Mouse (Mus musculus): Measurements from ENCODE around the gene Mrps2. TPM values are rescaled to one million over a fixed set of nuclear protein-coding genes. Genes with fewer than 3 reads are reported as not detected.
"Not testable (repeated sequence)": the region's sequence is repeated elsewhere in the genome, so short reads cannot be mapped to it uniquely, and the experiment has no call there.

The Mrps2 gene
- polyA plus RNA-seq, 1 experiment, result 19.9 TPM

DNA sequence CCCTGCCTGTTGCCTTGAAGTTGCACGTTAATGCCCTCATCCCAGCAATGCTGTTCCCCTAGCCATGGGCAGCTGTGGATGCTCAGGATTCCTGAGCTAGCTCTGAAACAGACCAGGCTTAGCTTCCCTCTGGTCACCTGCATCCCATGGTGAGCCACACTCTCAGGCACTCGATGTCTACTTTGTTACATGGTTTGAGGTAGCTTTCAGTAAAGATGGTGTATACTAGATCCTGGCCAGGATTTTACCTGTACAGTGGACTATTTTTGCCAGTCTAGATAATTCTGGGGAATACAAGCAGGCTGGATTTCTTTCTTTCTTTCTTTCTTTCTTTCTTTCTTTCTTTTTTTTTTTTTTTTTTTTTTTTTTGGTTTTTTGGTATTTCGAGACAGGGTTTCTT lies 37.9 kb downstream of the Mrps2 start, which contains the start of gene Gm10134:
Gene Gm10134 (plus strand): TSS at position 301 of the 400 bp plus-strand sequence.
- H3K36me3 ChIP-seq (ENCODE audit: control insufficient read depth, insufficient read depth, low read length), result no peaks in the 10 kb centered on the region
- TF ChIP-seq POLR2A (IDR thresholded peaks at IDR 0.05; ENCODE audit: low read depth, low read length) (no peak), CTCF (IDR thresholded peaks at IDR 0.05; ENCODE audit: extremely low read depth, insufficient read depth, insufficient read length, insufficient replicate concordance) (no peak)
- no peak within 1 kb of the TSS for H3K27ac ChIP-seq (ENCODE audit: insufficient read depth, low read length)
- 76% methylated on average over 3 of the region's 3 CpGs for WGBS
- DNase-seq (ENCODE audit: low read depth in 1 of 2, low spot score in 2 of 2), result no peak
- no peak within 1 kb of the TSS for H3K4me3 ChIP-seq (ENCODE audit: extremely low read depth, insufficient read depth, insufficient read length)
- H3K4me1 ChIP-seq (ENCODE audit: control insufficient read depth, insufficient read depth, insufficient read length), result no peaks in the 10 kb centered on the region
- H3K27me3 ChIP-seq (ENCODE audit: control insufficient read depth, insufficient read depth, low read length), result no peaks in the 10 kb centered on the region

DNA sequence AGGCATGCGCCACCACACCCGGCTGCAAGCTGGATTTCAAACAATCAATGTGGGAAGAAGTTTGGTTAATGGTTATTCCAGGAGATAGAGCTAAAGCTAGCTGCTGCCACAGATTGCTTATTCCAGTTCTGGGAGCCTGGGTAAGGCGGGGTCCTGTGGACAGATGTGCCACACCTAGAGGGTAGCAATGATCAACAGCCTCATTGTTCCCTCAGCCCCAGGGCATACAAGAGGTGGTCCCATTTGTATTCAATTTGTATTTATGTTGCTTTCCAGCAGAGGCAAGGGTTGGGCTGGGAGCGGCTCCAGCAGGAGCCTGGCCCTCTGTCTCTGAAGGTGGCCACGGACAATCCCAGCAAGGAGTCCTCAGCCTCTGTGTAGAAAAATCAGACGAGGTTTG lies 38.4 kb downstream of the Mrps2 start:
- TF ChIP-seq CTCF (IDR thresholded peaks at IDR 0.05; ENCODE audit: extremely low read depth, insufficient read depth, insufficient read length, insufficient replicate concordance) (no peak), POLR2A (IDR thresholded peaks at IDR 0.05; ENCODE audit: low read depth, low read length) (no peak)
- DNase-seq (ENCODE audit: low read depth in 1 of 2, low spot score in 2 of 2), result no peak
- H3K36me3 ChIP-seq (ENCODE audit: control insufficient read depth, insufficient read depth, low read length), result no peaks in the 10 kb centered on the region
- no peaks in the 10 kb centered on the region for H3K4me1 ChIP-seq (ENCODE audit: control insufficient read depth, insufficient read depth, insufficient read length)
- H3K27me3 ChIP-seq (ENCODE audit: control insufficient read depth, insufficient read depth, low read length), result no peaks in the 10 kb centered on the region
- no peak overlapping the region for H3K4me3 ChIP-seq (ENCODE audit: extremely low read depth, insufficient read depth, insufficient read length)
- WGBS, result 85% methylated on average over 6 of the region's 6 CpGs
- H3K27ac ChIP-seq (ENCODE audit: insufficient read depth, low read length), result no peak overlapping the region

DNA sequence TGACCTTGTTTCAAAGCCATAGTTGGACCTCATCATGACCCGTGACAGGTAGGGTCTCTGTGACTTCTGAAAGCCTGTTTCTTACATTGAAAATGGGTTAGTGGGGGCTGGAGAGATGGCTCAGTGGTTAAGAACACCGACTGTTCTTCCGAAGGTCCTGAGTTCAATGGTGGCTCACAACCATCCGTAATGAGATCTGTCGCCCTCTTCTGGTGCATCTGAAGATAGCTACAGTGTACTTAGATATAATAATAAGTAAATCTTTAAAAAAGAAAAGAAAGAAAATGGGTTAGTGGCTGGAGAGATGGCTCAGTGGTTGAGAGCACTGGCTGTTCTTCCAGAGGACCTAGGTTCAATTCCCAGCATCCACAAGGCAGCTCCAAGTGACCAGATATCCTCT lies 43.7 kb downstream of the Mrps2 start:
- H3K4me3 ChIP-seq (ENCODE audit: extremely low read depth, insufficient read depth, insufficient read length); H3K36me3 ChIP-seq (ENCODE audit: control insufficient read depth, insufficient read depth, low read length); H3K27ac ChIP-seq (ENCODE audit: insufficient read depth, low read length); H3K27me3 ChIP-seq (ENCODE audit: control insufficient read depth, insufficient read depth, low read length): not testable (repeated sequence)
- 51% methylated on average over 5 of the region's 5 CpGs for WGBS
- peaks cover 19% of the 10 kb centered on the region; the same call in 1 of the 2 replicates for H3K4me1 ChIP-seq (ENCODE audit: control insufficient read depth, insufficient read depth, insufficient read length)
- peak in 1 of 2 experiments; percentile 1 for DNase-seq (ENCODE audit: low read depth in 1 of 2, low spot score in 2 of 2)

DNA sequence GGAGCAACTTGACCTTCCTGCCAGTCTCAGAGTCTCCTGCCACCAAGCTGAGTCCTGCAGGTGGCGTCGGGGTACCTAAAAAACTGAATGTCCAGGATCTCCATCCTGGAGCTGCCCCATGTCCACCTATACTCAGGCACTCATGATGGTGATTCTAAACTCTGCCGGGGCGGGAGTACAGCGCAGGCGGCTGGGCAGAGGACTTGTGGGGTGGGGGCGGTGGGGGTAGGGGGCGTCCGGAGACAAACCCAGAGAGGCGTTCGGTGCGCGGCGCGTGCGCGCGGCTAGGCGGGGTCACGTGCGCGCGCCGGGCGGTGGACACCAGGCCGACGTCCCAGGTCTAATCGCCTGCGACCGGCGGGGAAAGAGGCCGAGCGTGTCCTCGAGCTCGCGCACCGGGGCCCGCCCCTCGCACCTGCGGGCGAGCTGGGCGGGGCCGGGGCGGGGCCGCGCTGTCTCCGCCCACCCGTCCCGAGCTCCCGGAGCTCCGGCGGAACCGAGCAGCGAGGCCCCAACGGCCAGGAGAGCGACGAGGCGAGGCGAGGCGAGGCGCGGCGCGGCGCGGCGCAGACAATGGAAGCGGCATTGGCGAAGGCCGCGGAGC lies 45.0 kb downstream of the Mrps2 start, which contains the start of gene Ralgds:
Gene Ralgds (plus strand): TSS at position 328 of the 604 bp plus-strand sequence.
- Histone ChIP-seq H3K4me1 (ENCODE audit: control insufficient read depth, insufficient read depth, insufficient read length) (peaks cover 26% of the 10 kb centered on the region; the same call in 1 of the 2 replicates), H3K27me3 (ENCODE audit: control insufficient read depth, insufficient read depth, low read length) (no peaks in the 10 kb centered on the region), H3K27ac (ENCODE audit: insufficient read depth, low read length) (no peak within 1 kb of the TSS; the same call in 1 of the 2 replicates), H3K36me3 (ENCODE audit: control insufficient read depth, insufficient read depth, low read length) (no peaks in the 10 kb centered on the region), H3K4me3 (ENCODE audit: extremely low read depth, insufficient read depth, insufficient read length) (peak within 1 kb of the TSS; percentile 62)
- no peak for TF ChIP-seq POLR2A (IDR thresholded peaks at IDR 0.05; ENCODE audit: low read depth, low read length)
- TF ChIP-seq CTCF (IDR thresholded peaks at IDR 0.05; ENCODE audit: extremely low read depth, insufficient read depth, insufficient read length, insufficient replicate concordance), result no peak
- WGBS, result under 1% methylated on average over 62 of the region's 71 CpGs
- peak in 1 of 2 experiments; percentile 54 for DNase-seq (ENCODE audit: low read depth in 1 of 2, low spot score in 2 of 2)

DNA sequence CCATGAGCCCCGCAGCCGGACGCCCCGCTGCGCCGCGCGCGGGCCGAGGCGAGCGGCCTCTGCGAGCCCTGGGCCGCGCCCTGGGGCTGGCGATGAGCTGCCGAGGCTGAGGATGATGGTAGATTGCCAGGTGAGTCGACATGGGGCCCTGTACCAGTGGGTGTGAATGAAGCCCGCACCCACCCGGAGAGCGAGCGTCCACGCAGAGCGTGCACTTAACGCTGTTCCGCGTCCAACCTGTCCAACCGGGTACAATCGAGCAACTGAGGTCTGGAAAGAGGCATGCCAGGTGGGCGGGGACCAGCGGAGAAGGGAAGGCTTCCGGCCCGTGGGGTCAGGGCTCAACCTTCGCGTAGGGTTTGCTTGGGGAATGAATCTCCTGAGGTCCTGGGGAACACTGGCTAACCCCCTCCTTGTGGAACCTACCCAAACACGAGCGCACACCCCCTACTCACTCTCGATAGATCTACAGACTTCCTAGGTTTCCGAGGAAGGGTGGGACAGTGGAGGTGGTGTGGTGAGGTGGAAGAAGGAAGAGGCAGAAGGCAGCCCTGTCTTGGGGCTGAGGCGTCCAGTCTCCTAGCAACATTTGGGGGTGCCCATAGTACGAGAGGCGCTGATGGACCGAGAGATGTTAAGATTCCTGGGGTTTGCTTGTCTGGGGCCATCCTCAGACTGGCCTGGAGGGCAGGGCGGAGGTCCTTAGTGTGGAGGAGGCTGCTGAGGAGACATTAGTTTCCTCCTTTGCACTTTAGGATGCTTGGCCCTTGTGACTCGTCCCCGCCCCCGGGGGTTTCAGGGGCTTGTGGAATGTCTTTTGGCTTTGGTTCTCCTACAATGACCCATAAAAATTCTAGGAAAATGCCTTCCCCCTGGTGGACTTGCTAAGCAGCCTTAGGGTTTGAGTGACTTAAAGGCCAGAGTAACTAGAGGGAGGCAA lies 45.8 kb downstream of the Mrps2 start:
- Histone ChIP-seq H3K27me3 (ENCODE audit: control insufficient read depth, insufficient read depth, low read length) (no peaks in the 10 kb centered on the region), H3K36me3 (ENCODE audit: control insufficient read depth, insufficient read depth, low read length) (no peaks in the 10 kb centered on the region), H3K4me1 (ENCODE audit: control insufficient read depth, insufficient read depth, insufficient read length) (peaks cover 34% of the 10 kb centered on the region; the same call in 1 of the 2 replicates), H3K27ac (ENCODE audit: insufficient read depth, low read length) (no peak overlapping the region; the same call in 1 of the 2 replicates), H3K4me3 (ENCODE audit: extremely low read depth, insufficient read depth, insufficient read length) (peak overlapping the region; percentile 62)
- TF ChIP-seq POLR2A (IDR thresholded peaks at IDR 0.05; ENCODE audit: low read depth, low read length) (no peak), CTCF (IDR thresholded peaks at IDR 0.05; ENCODE audit: extremely low read depth, insufficient read depth, insufficient read length, insufficient replicate concordance) (no peak)
- WGBS, result 5% methylated on average over 47 of the region's 47 CpGs
- no peak for DNase-seq (ENCODE audit: low read depth in 1 of 2, low spot score in 2 of 2)

DNA sequence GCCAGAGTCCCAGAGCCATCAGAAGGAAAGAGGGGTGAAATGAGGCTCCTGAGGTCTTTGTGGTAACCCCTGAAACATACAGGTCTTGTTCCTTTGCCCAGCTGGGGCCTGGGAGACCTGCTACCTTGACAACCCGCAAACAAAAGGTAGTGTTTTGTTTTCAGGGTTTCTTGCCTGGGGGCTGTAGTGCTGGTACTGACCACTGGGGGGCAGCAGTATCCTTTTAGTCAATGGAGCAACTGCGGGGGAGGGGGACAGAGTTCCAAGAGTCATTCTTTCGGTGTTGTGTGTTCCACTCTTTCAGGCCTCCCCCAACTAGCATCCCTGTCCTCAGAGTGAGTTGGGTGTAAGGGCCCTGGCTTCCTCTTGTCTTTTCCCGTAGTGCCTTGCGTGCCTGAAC lies 46.6 kb downstream of the Mrps2 start:
- 26% methylated on average over 5 of the region's 5 CpGs for WGBS
- peak; percentile 79 to 91 for DNase-seq (ENCODE audit: low read depth in 1 of 2, low spot score in 2 of 2)
- Histone ChIP-seq H3K4me3 (ENCODE audit: extremely low read depth, insufficient read depth, insufficient read length) (no peak overlapping the region), H3K27me3 (ENCODE audit: control insufficient read depth, insufficient read depth, low read length) (no peaks in the 10 kb centered on the region), H3K4me1 (ENCODE audit: control insufficient read depth, insufficient read depth, insufficient read length) (peaks cover 36% of the 10 kb centered on the region; the same call in 1 of the 2 replicates), H3K27ac (ENCODE audit: insufficient read depth, low read length) (no peak overlapping the region), H3K36me3 (ENCODE audit: control insufficient read depth, insufficient read depth, low read length) (no peaks in the 10 kb centered on the region)
- TF ChIP-seq POLR2A (IDR thresholded peaks at IDR 0.05; ENCODE audit: low read depth, low read length), result no peak
- TF ChIP-seq CTCF (IDR thresholded peaks at IDR 0.05; ENCODE audit: extremely low read depth, insufficient read depth, insufficient read length, insufficient replicate concordance), result peak; percentile 81; the same call in 1 of the 2 replicates
